Mouse (Mus musculus): ENCODE measurements around the gene Fv1.
A peak's percentile ranks its signal among the peaks of the same experiment; 100 is the strongest.
"Not testable (repeated sequence)": the region's sequence is repeated elsewhere in the genome, so short reads cannot be mapped to it uniquely, and the experiment has no call there.

Fv1 gene

GRCm38 (mm10) chr4:147868450-147869031 is at the start of gene Fv1, which contains the start of gene Miip:
Gene Fv1, plus strand, starts transcription at chr4:147868979.
Gene Miip, minus strand, starts transcription at chr4:147868816.
- DNase-seq (ENCODE audit: low read depth, low spot score): peak; percentile 90

- DNase-seq (ENCODE audit: low read depth, low spot score): not testable (repeated sequence)
Observed at GRCm38 (mm10) chr4:147819659-147820058, 49.1 kb upstream of the Fv1 start.

- not testable (repeated sequence) for DNase-seq (ENCODE audit: low read depth, low spot score)
Observed at GRCm38 (mm10) chr4:147821414-147821813, 47.4 kb upstream of the Fv1 start.

GRCm38 (mm10) chr4:147824389-147824788 is 44.4 kb upstream of the Fv1 start:
- DNase-seq (ENCODE audit: low read depth, low spot score): peak; percentile 82

DNA sequence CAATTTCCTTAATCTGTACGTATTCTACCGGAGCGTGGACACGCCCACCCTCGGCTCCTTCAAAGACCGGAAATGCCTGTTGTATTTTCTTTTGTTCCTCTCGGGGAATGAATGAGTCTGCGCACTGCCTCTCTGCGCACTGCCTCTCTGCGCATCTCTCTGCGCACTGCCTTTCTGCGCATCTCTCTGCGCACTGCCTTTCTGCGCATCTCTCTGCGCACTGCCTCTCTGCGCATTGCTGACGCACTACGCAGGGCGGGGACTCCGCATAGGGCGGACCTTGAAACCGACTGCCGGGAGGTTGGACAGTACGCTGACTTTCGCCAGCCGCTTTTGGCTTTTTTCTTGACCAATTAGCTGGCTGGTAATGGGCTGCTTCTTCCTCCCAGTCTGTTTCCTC is 29.5 kb upstream of the Fv1 start:
- DNase-seq (ENCODE audit: low read depth, low spot score): not testable (repeated sequence)

- DNase-seq (ENCODE audit: low read depth, low spot score): no peak
Observed at GRCm38 (mm10) chr4:147842871-147843270, 25.9 kb upstream of the Fv1 start.

DNA sequence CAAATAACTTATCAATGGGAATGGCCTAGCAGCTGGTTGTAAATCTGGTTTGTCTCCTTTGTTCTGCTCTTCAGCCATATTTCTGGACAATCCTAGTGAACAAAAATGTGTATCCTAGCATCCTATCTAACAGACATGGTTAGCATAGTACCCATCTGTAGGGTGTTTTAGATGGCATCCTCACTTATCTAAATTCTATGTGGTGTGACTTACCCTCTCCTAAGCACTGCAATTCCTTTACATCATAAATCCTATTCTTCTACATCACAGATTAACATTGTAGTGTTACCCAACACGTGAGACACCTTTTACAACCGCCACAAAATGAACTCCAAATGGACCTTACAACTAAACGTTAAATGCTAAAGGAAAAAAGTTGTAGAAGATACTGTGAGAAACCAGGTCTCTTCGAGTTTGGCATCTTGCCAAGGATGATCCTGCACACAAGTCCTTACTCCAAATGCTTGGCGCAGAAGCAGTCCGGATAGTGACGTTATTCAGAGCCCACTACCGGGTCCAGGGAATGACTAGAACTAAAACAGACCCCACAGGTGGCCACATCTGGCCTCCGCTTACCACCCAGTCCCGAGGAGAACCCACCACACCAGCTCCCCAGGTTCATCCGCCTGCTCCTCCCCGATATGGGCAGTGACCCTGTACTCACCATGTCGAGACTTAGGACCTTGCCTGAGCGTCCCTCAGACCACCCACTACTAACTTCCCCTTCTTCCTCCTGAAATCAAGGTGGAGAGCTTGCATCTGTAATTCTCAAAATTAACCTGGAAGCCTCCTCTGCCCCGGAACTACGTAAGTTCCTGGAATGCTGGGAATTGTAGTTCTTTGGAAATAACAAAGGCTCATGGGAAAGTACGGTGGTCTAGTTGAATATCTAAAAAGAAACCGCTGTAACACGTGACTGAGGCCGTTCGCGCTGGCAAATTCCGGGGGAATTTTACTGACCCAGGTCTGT is 20.9 kb upstream of the Fv1 start, which contains the start of gene Zfp933:
Gene Zfp933 (minus strand): TSS at position 753 of the 970 bp plus-strand sequence.
- DNase-seq (ENCODE audit: low read depth, low spot score): peak; percentile 96

DNA sequence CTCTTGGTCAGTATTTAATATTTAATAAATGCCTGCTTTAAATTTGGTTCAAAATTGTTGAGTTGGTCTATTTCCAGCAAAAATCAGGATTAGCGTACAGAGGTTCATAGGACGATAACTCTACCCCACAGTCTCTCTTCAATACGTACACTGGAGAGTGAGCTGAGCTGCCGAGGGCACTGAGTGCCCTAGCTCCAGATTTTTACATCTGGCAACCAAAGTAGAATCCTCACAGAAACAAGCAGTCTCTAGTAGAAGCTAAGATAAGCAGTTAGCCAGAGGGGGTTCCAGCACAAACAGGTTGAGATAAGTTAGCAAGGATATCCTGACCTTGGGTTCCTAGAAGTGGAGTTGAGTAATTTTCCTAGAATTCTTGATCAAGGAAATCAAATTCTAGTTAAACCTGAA is 20.2 kb upstream of the Fv1 start:
- DNase-seq (ENCODE audit: low read depth, low spot score): no peak

DNA sequence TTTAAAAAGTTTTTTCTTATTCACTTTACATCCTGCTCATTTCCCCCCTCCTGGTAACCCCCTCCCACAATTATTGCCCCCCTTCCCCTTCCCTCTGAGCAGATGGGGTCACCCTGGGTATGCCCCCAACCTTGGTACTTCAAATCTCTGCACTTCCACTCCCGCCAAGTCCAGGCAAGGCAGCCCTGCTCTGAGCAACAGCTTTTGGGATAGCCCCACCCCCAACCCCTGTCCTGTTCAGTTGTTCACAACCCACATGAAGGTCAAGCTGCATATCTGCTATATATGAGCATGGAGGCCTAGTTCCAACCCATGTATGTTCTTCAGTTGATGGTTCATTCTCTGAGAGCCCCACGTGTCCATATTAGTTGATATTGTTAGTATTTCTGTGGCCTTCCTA is 18.0 kb upstream of the Fv1 start:
- no peak for DNase-seq (ENCODE audit: low read depth, low spot score)

DNA sequence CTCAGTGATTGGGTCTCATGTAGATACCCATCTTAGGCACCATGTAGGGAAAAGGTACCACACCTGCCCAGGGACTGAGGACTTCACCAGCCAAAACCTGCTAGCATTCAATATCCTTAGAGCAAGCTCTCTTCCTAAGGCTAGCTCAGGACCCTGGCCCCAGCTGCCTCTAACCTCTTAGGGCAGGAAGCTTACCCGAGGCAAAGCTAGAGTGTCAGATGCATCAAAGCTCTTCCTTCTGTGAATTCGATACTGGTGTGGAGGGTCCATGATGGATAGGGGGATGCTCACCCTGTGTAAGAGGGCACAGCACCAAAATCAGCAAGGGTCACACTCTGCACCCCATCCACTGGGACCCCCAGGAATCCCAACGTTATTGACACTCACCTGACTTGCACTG is 6.7 kb upstream of the Fv1 start:
- no peak for DNase-seq (ENCODE audit: low read depth, low spot score)

- DNase-seq (ENCODE audit: low read depth, low spot score): no peak
Observed at GRCm38 (mm10) chr4:147865651-147866050, 3.1 kb upstream of the Fv1 start.

GRCm38 (mm10) chr4:147866056-147866455 is 2.7 kb upstream of the Fv1 start:
- no peak for DNase-seq (ENCODE audit: low read depth, low spot score)

DNA sequence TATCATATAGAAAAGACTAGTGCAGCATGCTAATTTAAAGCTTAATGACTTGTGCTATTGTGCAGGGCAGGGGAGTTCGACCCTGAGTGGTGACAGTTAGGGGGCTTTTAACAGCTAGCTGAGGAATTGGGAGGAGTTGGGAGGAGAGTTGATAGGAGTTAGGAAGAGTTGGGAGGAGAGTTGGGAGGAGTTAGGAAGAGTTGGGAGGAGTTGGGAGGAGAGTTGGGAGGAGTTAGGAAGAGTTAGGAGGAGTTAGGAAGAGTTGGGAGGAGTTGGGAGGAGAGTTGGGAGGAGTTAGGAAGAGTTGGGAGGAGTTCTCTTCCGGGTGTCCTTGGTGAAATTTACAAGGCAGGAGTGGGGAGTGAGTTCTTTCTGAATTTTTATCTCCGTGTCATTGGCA is 2.0 kb upstream of the Fv1 start:
- DNase-seq (ENCODE audit: low read depth, low spot score): not testable (repeated sequence)

DNA sequence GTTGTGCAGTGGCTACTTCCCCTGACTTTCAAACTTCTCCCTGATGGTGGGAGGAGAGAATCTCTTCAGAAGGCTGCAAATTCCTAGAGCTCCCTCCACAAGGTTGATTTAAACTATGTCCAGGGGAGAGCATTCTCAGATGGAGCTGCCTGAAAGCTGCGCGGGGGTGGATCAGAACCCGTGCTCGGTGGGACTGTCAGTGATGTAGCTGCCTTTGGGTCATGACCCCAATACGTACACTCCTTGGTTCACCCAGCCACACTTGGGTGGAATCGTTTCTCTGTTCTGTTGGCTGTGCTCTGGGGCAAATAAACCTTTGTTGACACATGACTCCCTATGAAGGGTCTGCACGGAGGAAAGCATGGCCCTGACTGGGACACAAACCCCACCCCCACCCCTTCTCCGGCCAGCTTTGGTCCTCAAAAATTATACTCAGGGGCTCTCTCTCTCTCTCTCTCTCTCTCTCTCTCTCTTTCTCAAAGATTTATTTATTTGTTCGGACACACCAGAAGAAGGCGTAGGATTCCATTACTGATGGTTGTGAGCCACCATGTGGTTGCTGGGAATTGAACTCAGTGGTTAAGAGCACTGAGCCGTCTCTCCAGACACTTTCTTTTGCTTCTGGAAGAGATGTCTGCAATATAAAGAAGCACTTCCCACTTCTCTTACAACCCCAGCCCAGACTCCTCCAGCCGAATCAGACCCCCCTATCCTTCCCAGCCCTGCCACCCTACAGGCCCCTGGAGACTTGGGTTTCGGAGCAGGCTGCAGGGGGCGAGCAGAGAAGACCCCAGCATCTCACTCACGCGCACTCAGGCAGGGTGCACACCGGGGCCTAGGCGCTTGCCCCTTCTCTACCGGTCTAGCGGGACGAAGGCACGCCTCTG is 973 bp upstream of the Fv1 start:
- no peak for DNase-seq (ENCODE audit: low read depth, low spot score)

GRCm38 (mm10) chr4:147869238-147869637 is 459 bp downstream of the Fv1 start:
- DNase-seq (ENCODE audit: low read depth, low spot score): no peak

DNA sequence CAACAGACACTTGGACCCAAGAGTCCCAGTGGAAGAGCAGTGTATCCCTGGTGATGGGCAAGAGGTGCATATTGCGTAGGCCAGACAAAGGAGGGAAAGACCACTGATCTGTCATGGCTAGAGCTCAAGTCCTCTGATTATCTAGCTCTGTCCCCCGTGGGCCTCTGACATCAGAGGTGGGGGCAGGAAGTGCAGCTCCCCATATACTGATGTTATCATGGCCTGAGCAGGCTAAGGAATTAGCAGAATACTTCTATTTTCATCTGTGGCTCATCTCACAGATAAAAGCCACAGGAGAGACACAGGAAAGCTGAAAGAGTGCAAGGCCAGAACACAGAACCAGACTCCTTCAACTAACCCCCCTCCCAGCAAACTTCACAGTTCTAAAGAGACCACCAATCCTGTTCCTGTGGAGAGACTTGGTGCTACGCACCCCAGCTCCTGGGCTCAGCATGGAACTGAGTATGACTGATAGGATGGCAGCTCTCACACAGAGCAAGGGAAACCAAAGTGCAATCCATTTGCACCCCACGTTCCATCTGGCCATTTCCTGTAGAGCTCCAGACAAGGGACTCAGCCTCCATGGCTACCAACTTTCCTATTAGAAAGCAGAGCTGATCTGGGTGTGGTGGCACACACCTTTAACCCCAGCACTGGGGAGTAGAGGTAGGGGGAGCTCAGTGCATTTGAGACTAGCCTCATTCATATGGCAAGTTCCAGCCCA is 7.2 kb downstream of the Fv1 start:
- no peak for DNase-seq (ENCODE audit: low read depth, low spot score)

GRCm38 (mm10) chr4:147878537-147878936 is 9.8 kb downstream of the Fv1 start:
- no peak for DNase-seq (ENCODE audit: low read depth, low spot score)

- no peak for DNase-seq (ENCODE audit: low read depth, low spot score)
Observed at GRCm38 (mm10) chr4:147879456-147879855, 10.7 kb downstream of the Fv1 start.

DNA sequence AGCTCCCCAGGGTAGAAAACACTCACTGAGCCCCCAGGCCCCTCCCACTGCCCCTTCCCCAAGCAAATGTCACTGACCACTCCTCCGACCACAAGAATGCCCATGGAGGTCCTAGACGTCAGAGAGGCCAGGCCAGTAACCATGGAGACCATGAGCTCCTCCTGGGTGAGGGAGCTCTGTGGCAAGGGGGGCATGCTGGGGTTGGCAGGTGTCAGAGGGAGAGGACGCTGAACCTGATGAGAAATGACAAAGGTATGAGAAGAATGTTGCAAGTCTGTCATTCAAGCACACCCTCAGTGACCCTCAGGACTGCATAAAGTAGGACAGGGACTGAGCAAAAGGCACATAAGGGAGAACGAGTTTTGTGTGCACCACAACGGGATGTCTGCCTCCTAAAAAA is 11.1 kb downstream of the Fv1 start:
- DNase-seq (ENCODE audit: low read depth, low spot score): peak; percentile 60

- no peak for DNase-seq (ENCODE audit: low read depth, low spot score)
Observed at GRCm38 (mm10) chr4:147881792-147882191, 13.0 kb downstream of the Fv1 start.

DNA sequence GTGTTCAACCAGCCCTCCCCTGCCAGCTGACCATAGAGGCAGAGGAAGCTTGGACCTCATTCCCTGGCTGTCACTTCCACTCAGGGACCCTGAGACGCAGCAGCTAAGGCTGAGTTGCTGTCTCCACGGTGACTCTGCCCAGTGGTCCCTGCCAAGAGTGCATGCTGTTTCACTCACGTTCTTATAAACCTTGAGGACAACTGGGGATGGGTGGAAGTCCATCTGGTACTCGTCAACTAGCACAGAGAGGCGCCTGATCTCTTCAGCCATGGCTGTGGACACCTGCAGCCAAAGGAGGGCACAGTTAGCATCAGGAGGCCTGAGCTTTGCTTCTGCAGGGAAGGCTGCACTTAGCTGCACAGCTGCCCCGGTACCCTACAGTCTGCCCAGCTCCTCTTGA is 14.3 kb downstream of the Fv1 start:
- no peak for DNase-seq (ENCODE audit: low read depth, low spot score)

Data from R1 (cell line).